In genomic region chr10:52278011-52278434, GRCm38 (mm10) we compare ENCODE assay signal across 12 mouse cellular contexts. TPM values are rescaled to one million over a fixed set of nuclear protein-coding genes. Genes with fewer than 3 reads are reported as not detected.
DNase-seq lines count a peak whose midpoint lies in the region; ATAC-seq and TF ChIP-seq lines count a peak whose summit lies in the region.
"Had no signal": no experiment of that assay in that cellular context is flagged by ENCODE, and none has a peak within 500 bp of the region (broad histone marks: within the 10 kb centered on the region; RNA-seq: fewer than 3 reads in every experiment).

No protein-coding gene starts in this region.

- no peak for ATAC-seq in forebrain, postnatal 0 days

- H3K27me3 ChIP-seq in forebrain, postnatal 0 days (ENCODE audit: insufficient read depth, low read length) = no peaks in the 10 kb centered on the region
- H3K27me3 ChIP-seq: forebrain, embryonic 12.5 days; heart, embryonic 15.5 days had no signal

- no peak overlapping the region for H3K4me2 ChIP-seq in forebrain, postnatal 0 days (ENCODE audit: low read depth)
- H3K4me2 ChIP-seq: forebrain, embryonic 12.5 days; heart, embryonic 15.5 days; liver, embryonic 11.5 days had no signal

- H3K4me1 ChIP-seq in forebrain, postnatal 0 days (ENCODE audit: insufficient read depth) = no peaks in the 10 kb centered on the region

- no peak overlapping the region for H3K9ac ChIP-seq in forebrain, postnatal 0 days
- H3K9ac ChIP-seq: forebrain, embryonic 12.5 days; heart, embryonic 15.5 days had no signal

- peak; percentile 23 to 69 for DNase-seq in adrenal gland, adult (ENCODE audit: inconsistent age in 2 of 2, low spot score in 1 of 2)
- DNase-seq in adrenal gland, adult 18-20 months (ENCODE audit: low spot score in 2 of 2) = no peak
- peak; percentile 23 for DNase-seq in adrenal gland, adult 8-10 months
- peak; percentile 58 for DNase-seq in kidney, postnatal 10 days
- peak; percentile 7 for DNase-seq in ovary, postnatal 36 days (ENCODE audit: low spot score)
- no peak for DNase-seq in right cerebral cortex, postnatal 4 days
- no peak for DNase-seq in forebrain, postnatal 0 days
- DNase-seq in gastrocnemius, postnatal 14 days = no peak

- H3K4me3 ChIP-seq in forebrain, postnatal 0 days (ENCODE audit: low read depth, low read length) = no peak overlapping the region
- H3K4me3 ChIP-seq: forebrain, embryonic 12.5 days; heart, embryonic 15.5 days; layer of hippocampus, adult 2 months had no signal

- TF ChIP-seq CTCF in forebrain, postnatal 0 days (IDR thresholded peaks at IDR 0.05; ENCODE audit: low read depth) = no peak

- intact Hi-C loops in gastrocnemius, postnatal 14 days (cut with DNase I; ENCODE audit: low total_unique reads) = no loop called here

- WGBS in forebrain, postnatal 0 days = 83% methylated on average over 9 of the region's 9 CpGs

- no peak overlapping the region for H3K27ac ChIP-seq in forebrain, postnatal 0 days (ENCODE audit: low read depth, low read length)
- H3K27ac ChIP-seq: forebrain, embryonic 12.5 days; heart, embryonic 15.5 days; layer of hippocampus, adult 2 months had no signal

- no peaks in the 10 kb centered on the region for H3K9me3 ChIP-seq in forebrain, postnatal 0 days (ENCODE audit: low read length)
- H3K9me3 ChIP-seq: forebrain, embryonic 12.5 days; heart, embryonic 15.5 days had no signal

- no peaks in the 10 kb centered on the region for H3K36me3 ChIP-seq in forebrain, postnatal 0 days (ENCODE audit: insufficient read depth)
- H3K36me3 ChIP-seq: forebrain, embryonic 12.5 days; heart, embryonic 15.5 days had no signal

RNA-seq across cellular contexts. Expression of gene Dcbld1, which starts 44.6 kb away (rescaled TPM):
- 1 to 10 TPM; 2.0 to 2.7 TPM for total RNA-seq in adrenal gland, adult 18-20 months (2021)
- total RNA-seq in adrenal gland, adult 8-10 months (2022) = 1 to 10 TPM; 2.5 to 3.8 (median 3.6) TPM
- total RNA-seq in forebrain, postnatal 0 days (2014; rRNA removed) = 8.8 and 11.3 TPM in 2 replicates
- polyA plus RNA-seq in forebrain, postnatal 0 days (2015; fragmentation: Nextera tagmentation; extraction: Ambion mirVana) = 15.8 and 19.1 TPM in 2 replicates
- 1 to 10 TPM; 2.5 to 3.2 TPM for total RNA-seq in gastrocnemius, postnatal 14 days (2021)

Comparison
In these comparisons a context has a peak if more than half of its experiments do, and no peak if none do; other contexts are left out.
1. DNase-seq: peak in adrenal gland, adult (2 of 2), adrenal gland, adult 8-10 months (single experiment), kidney, postnatal 10 days (single experiment) and ovary, postnatal 36 days (single experiment); none in adrenal gland, adult 18-20 months (0 of 2), right cerebral cortex, postnatal 4 days (single experiment), forebrain, postnatal 0 days (single experiment) and gastrocnemius, postnatal 14 days (single experiment).